ENCODE assay signal across 16 mouse cellular contexts in the genomic region with DNA sequence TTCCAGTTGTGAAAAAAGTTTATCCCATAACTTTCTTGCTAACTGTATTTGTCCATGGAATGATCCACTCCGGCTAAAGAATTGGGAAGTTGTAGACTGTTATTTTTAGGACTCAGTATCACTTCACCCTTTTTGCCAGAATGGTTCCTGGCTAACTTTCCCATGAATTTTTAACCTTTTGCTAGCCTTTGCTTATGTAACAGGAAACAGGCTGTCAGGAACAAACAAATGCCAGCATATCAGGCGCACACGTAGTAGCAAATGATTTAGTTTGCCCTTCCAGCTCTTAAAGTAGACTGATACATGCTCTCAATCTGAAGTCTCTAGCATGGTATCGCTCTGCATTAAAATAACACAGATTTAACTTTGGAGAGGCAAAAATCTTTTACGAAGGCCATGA.
DNase-seq lines count a peak whose midpoint lies in the region; ATAC-seq and TF ChIP-seq lines count a peak whose summit lies in the region.
"Had no signal": no experiment of that assay in that cellular context is flagged by ENCODE, and none has a peak within 500 bp of the region (broad histone marks: within the 10 kb centered on the region; RNA-seq: fewer than 3 reads in every experiment).

No protein-coding gene starts in this region.

- H3K9me3 ChIP-seq in kidney, embryonic 14.5 days (ENCODE audit: control insufficient read depth, low read length) = no peaks in the 10 kb centered on the region
- H3K9me3 ChIP-seq in heart, embryonic 16.5 days (replicated peaks; ENCODE audit: control insufficient read depth, low read length) = no peaks in the 10 kb centered on the region
- H3K9me3 ChIP-seq: hindbrain, embryonic 13.5 days; liver, embryonic 13.5 days; midbrain, embryonic 10.5 days; stomach, embryonic 15.5 days had no signal

- no peak for DNase-seq in kidney, adult 18-20 months
- DNase-seq in spleen, adult 2 months (ENCODE audit: low read depth in 1 of 2, low spot score in 2 of 2) = no peak
- DNase-seq in spleen, adult 12 weeks (ENCODE audit: low spot score) = no peak
- DNase-seq in lung, postnatal 36 days = peak; percentile 64
- DNase-seq in thymus, postnatal 25 days = no peak
- no peak for DNase-seq in thymus, postnatal 4 days
- DNase-seq: cerebellum, postnatal 10 days; gastrocnemius, postnatal 10 days; liver, embryonic 13.5 days; right cerebral cortex, postnatal 25 days had no signal

- no peak for ATAC-seq in kidney, embryonic 14.5 days (ENCODE audit: low FRiP score, low TSS enrichment)
- ATAC-seq in heart, embryonic 16.5 days (replicated peaks; ENCODE audit: extremely low read depth, insufficient read depth, low FRiP score) = no peak
- ATAC-seq: CD4-positive, CD25-positive, alpha-beta regulatory T cell, adult 4 months had no signal

- H3K4me1 ChIP-seq in kidney, embryonic 14.5 days (ENCODE audit: control insufficient read depth, insufficient read depth, low read length) = no peaks in the 10 kb centered on the region
- no peaks in the 10 kb centered on the region for H3K4me1 ChIP-seq in spleen, adult 2 months (ENCODE audit: control insufficient read depth, insufficient read depth, insufficient read length)
- H3K4me1 ChIP-seq in heart, embryonic 16.5 days (ENCODE audit: control insufficient read depth, insufficient read depth, low read length) = peaks cover 25% of the 10 kb centered on the region
- H3K4me1 ChIP-seq: liver, embryonic 13.5 days; stomach, embryonic 15.5 days had no signal

- 0 out of 2 replicates have a peak overlapping the region, but pooled peaks have one; percentile 8 for H3K4me2 ChIP-seq in kidney, embryonic 14.5 days (replicated peaks; ENCODE audit: low read depth, low read length)
- peak overlapping the region; percentile 43; the same call in 1 of the 2 replicates for H3K4me2 ChIP-seq in heart, embryonic 16.5 days (ENCODE audit: low read depth, low read length)
- H3K4me2 ChIP-seq: hindbrain, embryonic 13.5 days; liver, embryonic 13.5 days; stomach, embryonic 15.5 days had no signal

- H3K4me3 ChIP-seq in kidney, embryonic 14.5 days (ENCODE audit: low read length) = peak overlapping the region; percentile 15; the same call in 1 of the 2 replicates
- H3K4me3 ChIP-seq in spleen, adult 2 months (ENCODE audit: extremely low read depth, insufficient read depth, insufficient read length) = peak overlapping the region; percentile 23; the same call in 1 of the 2 replicates
- H3K4me3 ChIP-seq in heart, embryonic 16.5 days (ENCODE audit: low read length) = peak overlapping the region; percentile 46
- H3K4me3 ChIP-seq: hindbrain, embryonic 13.5 days; midbrain, embryonic 10.5 days; stomach, embryonic 15.5 days had no signal

- H3K27ac ChIP-seq in kidney, embryonic 14.5 days (ENCODE audit: low read depth, low read length) = no peak overlapping the region
- H3K27ac ChIP-seq in spleen, adult 2 months (ENCODE audit: insufficient read depth, low read length) = no peak overlapping the region
- H3K27ac ChIP-seq in heart, embryonic 16.5 days (ENCODE audit: low read length) = peak overlapping the region; percentile 83
- H3K27ac ChIP-seq: hindbrain, embryonic 13.5 days; liver, embryonic 13.5 days; midbrain, embryonic 10.5 days; stomach, embryonic 15.5 days had no signal

- no peak for TF ChIP-seq POLR2A in spleen, adult 2 months (IDR thresholded peaks at IDR 0.05; ENCODE audit: low read depth, low read length)

- no peaks in the 10 kb centered on the region for H3K27me3 ChIP-seq in kidney, embryonic 14.5 days (ENCODE audit: control insufficient read depth, insufficient read depth, low read length)
- no peaks in the 10 kb centered on the region for H3K27me3 ChIP-seq in spleen, adult 2 months (ENCODE audit: control insufficient read depth, insufficient read depth, low read length)
- H3K27me3 ChIP-seq in heart, embryonic 16.5 days (ENCODE audit: control insufficient read depth, insufficient read depth, low read length) = no peaks in the 10 kb centered on the region
- H3K27me3 ChIP-seq: hindbrain, embryonic 13.5 days; liver, embryonic 13.5 days; stomach, embryonic 15.5 days had no signal

- H3K9ac ChIP-seq in kidney, embryonic 14.5 days (ENCODE audit: low read depth, low read length) = peak overlapping the region; percentile 28; the same call in 1 of the 2 replicates
- peak overlapping the region; percentile 68 for H3K9ac ChIP-seq in heart, embryonic 16.5 days (ENCODE audit: low read length)
- H3K9ac ChIP-seq: hindbrain, embryonic 13.5 days; liver, embryonic 13.5 days; stomach, embryonic 15.5 days had no signal

- WGBS in kidney, embryonic 14.5 days = 68% methylated on average over 5 of the region's 5 CpGs
- WGBS in spleen, adult 2 months = 86% methylated on average over 5 of the region's 5 CpGs
- 44% methylated on average over 5 of the region's 5 CpGs for WGBS in heart, embryonic 16.5 days

- no peaks in the 10 kb centered on the region for H3K36me3 ChIP-seq in kidney, embryonic 14.5 days (ENCODE audit: control insufficient read depth, insufficient read depth, low read length)
- H3K36me3 ChIP-seq in spleen, adult 2 months (ENCODE audit: control insufficient read depth, insufficient read depth, low read length) = no peaks in the 10 kb centered on the region
- no peaks in the 10 kb centered on the region for H3K36me3 ChIP-seq in heart, embryonic 16.5 days (ENCODE audit: control insufficient read depth, insufficient read depth)
- H3K36me3 ChIP-seq: liver, embryonic 13.5 days; midbrain, embryonic 10.5 days; stomach, embryonic 15.5 days had no signal

- no peak for TF ChIP-seq CTCF in spleen, adult 2 months (IDR thresholded peaks at IDR 0.05; ENCODE audit: extremely low read depth, insufficient read depth, insufficient read length, insufficient replicate concordance)
